ENCODE assay signal across 36 mouse cellular contexts in genomic region chr9:99487841-99488240, GRCm38 (mm10). TPM values are rescaled to one million over a fixed set of nuclear protein-coding genes. Genes with fewer than 3 reads are reported as not detected.
"Had no signal": no experiment of that assay in that cellular context is flagged by ENCODE, and none has a peak within 500 bp of the region (broad histone marks: within the 10 kb centered on the region; RNA-seq: fewer than 3 reads in every experiment).

No protein-coding gene starts in this region.

- H3K9me3 ChIP-seq: heart, embryonic 12.5 days; heart, embryonic 13.5 days; heart, embryonic 15.5 days; hindbrain, embryonic 10.5 days; hindbrain, embryonic 12.5 days; hindbrain, embryonic 13.5 days; hindbrain, embryonic 15.5 days; intestine, embryonic 15.5 days; kidney, embryonic 15.5 days had no signal

- H3K27me3 ChIP-seq: heart, embryonic 12.5 days; heart, embryonic 13.5 days; heart, embryonic 15.5 days; hindbrain, embryonic 12.5 days; hindbrain, embryonic 13.5 days; hindbrain, embryonic 15.5 days; intestine, embryonic 15.5 days; kidney, embryonic 15.5 days had no signal

- H3K4me1 ChIP-seq: heart, embryonic 12.5 days; heart, embryonic 13.5 days; hindbrain, embryonic 10.5 days; hindbrain, embryonic 12.5 days; hindbrain, embryonic 13.5 days; hindbrain, embryonic 15.5 days; intestine, embryonic 15.5 days; kidney, embryonic 15.5 days had no signal

- H3K27ac ChIP-seq: heart, embryonic 13.5 days; heart, embryonic 15.5 days; hindbrain, embryonic 10.5 days; hindbrain, embryonic 12.5 days; hindbrain, embryonic 13.5 days; hindbrain, embryonic 14.5 days; hindbrain, embryonic 15.5 days; hindbrain, postnatal 0 days; intestine, embryonic 15.5 days; kidney, embryonic 15.5 days; kidney, postnatal 0 days; layer of hippocampus, adult 2 months; left cerebral cortex, adult 2 months had no signal

- H3K4me3 ChIP-seq: heart, embryonic 12.5 days; heart, embryonic 13.5 days; heart, embryonic 15.5 days; hindbrain, embryonic 10.5 days; hindbrain, embryonic 12.5 days; hindbrain, embryonic 13.5 days; hindbrain, embryonic 15.5 days; intestine, embryonic 15.5 days; kidney, embryonic 15.5 days; layer of hippocampus, adult 2 months; left cerebral cortex, adult 2 months had no signal

- DNase-seq: heart, postnatal 10 days; heart, postnatal 4 days; kidney, adult 11 months; kidney, adult 18-20 months; kidney, adult 2 months; kidney, adult 8-10 months; kidney, adult 9 months; kidney, postnatal 10 days; kidney, postnatal 14 days; kidney, postnatal 25 days; kidney, postnatal 36 days; kidney, postnatal 4 days; layer of hippocampus, adult 9-11 months; layer of hippocampus, postnatal 36 days had no signal

RNA-seq across cellular contexts. Expression of gene Nme9, which starts 36.6 kb away (rescaled TPM):
- total RNA-seq: heart, postnatal 10 days; heart, postnatal 25 days; heart, postnatal 4 days; hematopoietic stem cell, adult 5-6 weeks; left cerebral cortex, adult 18-20 months; left cerebral cortex, adult 2 months had no signal
- polyA plus RNA-seq: heart, embryonic 12.5 days; heart, embryonic 13.5 days; heart, embryonic 14.5 days; inflammation-experienced regulatory T-cells, adult 6 months; intestine, embryonic 14.5 days; kidney, embryonic 14.5 days; kidney, embryonic 16.5 days had no signal
